Mouse (Mus musculus) heart, postnatal 0 days (tissue): ENCODE measurements around the gene E2f8.

ENCODE experiments used
- CTCF ChIP-seq: IDR thresholded peaks from 2 replicates; pipeline ENCODE4 v1.5.1; 2016; ENCODE audit warnings: antibody characterized with exemption, control low read depth, low read depth
- EP300 ChIP-seq: IDR thresholded peaks from 2 replicates; pipeline ENCODE4 v1.6.1; 2016; ENCODE audit warnings: antibody characterized with exemption, low read depth

GRCm38 (mm10) chr7:48845213-48845973 lies 36.0 kb downstream of the E2f8 start:
- TF ChIP-seq CTCF (no peak), EP300 (no peak)
